Mouse (Mus musculus) left cerebral cortex, adult 11 months (tissue): Measurements from ENCODE around the gene Bex1.

Source experiments
- DNase-seq: peaks from one replicate; pipeline ENCODE4 v3.0.0; 2022; ENCODE audit warnings: low spot score

The Bex1 gene

DNA sequence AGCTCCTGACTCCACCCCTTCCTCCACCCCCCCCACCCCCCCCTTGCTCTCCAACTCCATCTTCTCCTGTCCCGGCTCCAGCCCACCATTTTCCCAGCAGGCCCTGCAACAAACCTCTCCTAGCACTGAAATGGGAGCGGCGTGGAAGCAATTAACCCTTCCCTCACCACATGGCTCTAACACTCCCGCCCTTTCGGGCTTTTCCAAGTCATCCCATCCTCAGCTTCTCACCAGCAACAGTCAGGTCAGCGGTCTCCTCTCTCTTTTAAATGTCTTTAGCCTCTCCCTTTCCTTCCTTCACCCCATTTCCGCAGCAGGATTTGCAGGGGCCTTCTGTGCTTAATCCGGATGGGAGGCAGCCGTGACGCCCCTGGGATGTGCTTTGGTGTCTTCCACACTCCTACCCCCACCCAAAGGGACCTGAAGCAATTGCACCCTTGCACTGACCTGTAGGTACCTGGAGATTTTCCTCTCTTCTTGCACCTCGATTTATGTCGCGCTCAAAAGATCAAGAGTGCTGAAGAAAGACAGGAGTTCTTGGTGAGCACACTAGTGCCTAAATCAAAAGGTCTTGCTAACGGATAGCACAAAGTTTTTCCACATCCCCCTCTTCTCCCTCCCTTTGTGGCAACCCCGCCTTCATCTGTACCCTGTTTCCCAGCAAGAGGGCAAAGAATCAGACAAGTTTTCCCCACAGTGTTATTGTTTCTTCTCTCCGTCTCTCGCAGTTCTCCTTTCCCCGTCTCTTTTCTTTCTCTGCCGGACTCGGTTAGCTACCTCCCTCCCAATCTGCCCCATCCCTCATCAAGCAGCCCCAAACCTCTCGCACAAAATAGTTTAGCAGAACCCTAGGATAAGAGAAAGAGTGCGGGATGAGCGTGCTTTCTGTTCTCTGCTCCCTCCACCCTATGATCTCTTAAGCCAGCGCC, 43.9 kb downstream of the Bex1 start:
- peak; percentile 28 for DNase-seq

DNA sequence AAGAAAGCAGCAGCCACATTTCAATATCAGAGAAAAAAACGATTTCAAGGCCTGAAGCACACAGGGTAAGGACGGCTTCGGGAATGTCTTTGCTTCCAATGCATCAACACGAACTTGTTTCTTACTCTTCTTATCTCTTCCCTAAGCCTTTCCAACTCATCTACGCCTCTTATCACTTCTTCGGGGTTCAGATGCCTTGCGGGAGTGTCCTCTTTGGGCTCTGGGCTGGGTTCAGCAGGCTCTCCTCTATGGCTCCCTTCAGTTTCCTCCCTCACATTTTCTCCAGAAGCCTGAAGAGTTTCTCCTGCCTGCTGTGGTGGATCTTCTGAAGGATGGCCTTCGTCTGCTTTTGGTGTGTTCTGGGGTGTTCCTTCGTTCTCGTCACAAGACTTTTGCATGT, 44.7 kb downstream of the Bex1 start:
- DNase-seq, result no peak
